Mouse (Mus musculus): ENCODE data around the gene Sec22b. TPM values are rescaled to one million over a fixed set of nuclear protein-coding genes. Genes with fewer than 3 reads are reported as not detected.

Sec22b gene
- polyA plus RNA-seq, 1 experiment from 2014 or later = 60.8 TPM

GRCm38 (mm10) chr3:97933811-97934210 is 32.8 kb downstream of the Sec22b start:
- ATAC-seq (ENCODE audit: low read depth) = no peak
- Histone ChIP-seq H3K27ac (no peak overlapping the region), H3K36me3 (no peaks in the 10 kb centered on the region), H3K9me3 (replicated peaks) (no peaks in the 10 kb centered on the region), H3K27me3 (no peaks in the 10 kb centered on the region), H3K4me1 (replicated peaks) (peaks cover 79% of the 10 kb centered on the region), H3K9ac (no peak overlapping the region), H3K4me2 (peak overlapping the region; percentile 55; the same call in 1 of the 2 replicates), H3K4me3 (replicated peaks) (no peak overlapping the region)
- 60% methylated on average over 5 of the region's 5 CpGs for WGBS (ENCODE audit: insufficient replicate concordance)
- DNase-seq = no peak

DNA sequence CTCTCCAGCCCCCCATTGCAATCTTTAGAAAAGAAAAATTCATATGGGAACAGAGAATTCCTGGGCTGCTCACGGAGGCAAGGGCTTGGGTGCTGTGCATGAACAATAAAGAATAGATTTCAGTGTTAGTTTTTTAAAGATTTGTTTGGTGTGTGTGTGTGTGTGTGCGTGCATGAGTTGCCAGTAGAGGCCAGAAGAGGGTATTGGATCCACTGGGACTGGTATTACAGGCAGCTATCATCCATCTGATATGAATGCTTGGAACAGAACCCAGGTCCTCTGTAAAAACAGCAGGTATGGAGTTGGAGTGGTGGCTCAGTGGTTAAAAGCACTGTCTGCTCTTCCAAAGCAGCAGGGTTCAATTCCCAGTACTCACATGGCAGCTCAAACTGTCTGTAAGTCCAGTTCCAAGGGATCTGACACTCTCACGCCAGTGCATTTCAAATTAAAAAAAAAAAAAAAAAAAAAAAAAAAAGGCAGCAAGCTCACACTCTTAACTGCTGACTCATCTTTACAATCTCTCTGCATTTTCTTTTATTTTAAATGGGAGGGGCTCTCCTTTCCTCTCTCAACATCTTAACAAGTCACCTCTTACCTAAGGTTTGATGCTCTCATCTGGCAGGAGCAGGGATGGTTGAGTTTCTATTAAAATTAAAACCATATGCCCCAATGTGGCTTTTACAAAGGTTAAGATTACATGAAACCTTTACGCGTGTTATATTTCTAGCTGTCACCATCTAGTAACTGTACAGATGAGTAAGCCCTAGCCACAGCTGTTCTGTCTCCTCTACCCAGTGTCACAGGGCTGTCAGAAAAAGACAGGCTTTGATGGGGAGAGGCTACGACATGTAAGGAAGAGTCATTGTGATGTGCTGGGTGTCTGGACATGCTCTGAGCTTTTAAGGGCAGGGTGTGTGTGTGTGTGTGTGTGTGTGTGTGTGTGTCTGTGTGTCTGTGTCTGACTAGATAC is 33.6 kb downstream of the Sec22b start:
- Histone ChIP-seq H3K4me3 (replicated peaks) (no peak overlapping the region), H3K4me2 (no peak overlapping the region), H3K9me3 (replicated peaks) (no peaks in the 10 kb centered on the region), H3K36me3 (no peaks in the 10 kb centered on the region), H3K9ac (no peak overlapping the region), H3K27me3 (no peaks in the 10 kb centered on the region), H3K4me1 (replicated peaks) (peaks cover 80% of the 10 kb centered on the region), H3K27ac (no peak overlapping the region)
- ATAC-seq (ENCODE audit: low read depth) = no peak
- WGBS (ENCODE audit: insufficient replicate concordance) = 68% methylated on average over 6 of the region's 6 CpGs
- no peak for DNase-seq

DNA sequence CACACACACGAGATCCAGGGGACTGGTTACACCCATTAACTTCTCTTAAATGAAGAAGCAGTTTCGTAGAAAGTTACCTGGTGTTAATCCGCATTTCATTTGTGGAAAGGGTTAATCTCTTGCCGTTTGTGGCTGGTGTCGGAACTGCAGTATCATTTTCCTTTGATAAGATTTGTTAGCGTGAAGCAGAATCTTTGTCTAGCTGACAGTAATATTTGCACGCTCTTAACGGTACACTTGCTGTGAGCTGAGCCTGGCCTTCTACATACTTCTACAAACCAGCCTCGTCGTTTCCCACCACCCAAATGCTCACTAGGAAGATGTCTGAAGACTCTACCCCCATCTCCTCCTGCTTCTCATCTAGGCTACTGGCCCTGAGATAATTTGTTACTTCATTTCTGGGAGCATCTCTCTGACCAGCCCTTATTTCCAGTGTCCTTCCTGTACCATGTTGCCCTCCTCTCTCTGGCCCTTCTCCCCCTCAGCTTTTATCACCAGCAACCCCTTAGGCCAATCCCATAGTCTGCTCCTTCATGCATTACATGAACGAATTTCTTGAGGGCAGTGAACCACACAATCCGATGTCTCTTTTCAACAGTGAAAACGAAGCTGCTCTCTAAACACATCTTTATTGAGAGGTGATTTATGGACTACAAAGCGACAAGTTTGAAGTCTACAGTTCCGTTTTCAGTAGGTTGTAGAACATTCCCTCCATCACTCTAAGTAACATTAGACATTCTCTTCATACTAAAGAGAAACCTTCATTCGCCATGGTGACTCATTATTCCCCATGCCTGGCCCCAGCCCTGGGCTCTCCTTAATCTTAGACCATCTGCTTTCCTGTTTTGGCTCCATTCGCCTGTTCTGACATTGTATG is 36.3 kb downstream of the Sec22b start:
- H3K4me2 ChIP-seq = peak overlapping the region; percentile 40
- 19% methylated on average over 17 of the region's 17 CpGs for WGBS (ENCODE audit: insufficient replicate concordance)
- no peaks in the 10 kb centered on the region for H3K9me3 ChIP-seq (replicated peaks)
- no peaks in the 10 kb centered on the region for H3K27me3 ChIP-seq
- peak overlapping the region; percentile 59 for H3K27ac ChIP-seq
- H3K4me3 ChIP-seq (replicated peaks) = no peak overlapping the region
- H3K9ac ChIP-seq = no peak overlapping the region
- no peaks in the 10 kb centered on the region for H3K36me3 ChIP-seq
- no peak for DNase-seq
- peaks cover 80% of the 10 kb centered on the region for H3K4me1 ChIP-seq (replicated peaks)
- ATAC-seq (ENCODE audit: low read depth) = no peak

DNA sequence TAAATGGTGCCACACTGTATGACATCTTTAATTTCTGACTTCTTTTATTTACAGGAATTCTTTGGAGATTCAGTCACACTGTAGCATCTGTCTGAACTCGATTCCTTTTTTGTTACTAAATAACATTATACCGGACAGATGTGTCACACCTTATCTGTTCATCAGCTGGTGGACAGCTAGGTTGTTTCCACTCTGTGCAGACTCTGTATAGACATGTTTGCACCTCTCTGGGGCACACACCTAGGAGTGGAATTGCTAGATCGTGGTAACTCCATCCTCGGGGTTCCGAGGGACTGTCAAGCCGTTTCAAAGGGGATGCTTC is 36.9 kb downstream of the Sec22b start:
- DNase-seq = no peak
- Histone ChIP-seq H3K27ac (no peak overlapping the region), H3K9ac (no peak overlapping the region), H3K4me3 (replicated peaks) (no peak overlapping the region), H3K4me2 (peak overlapping the region; percentile 40; the same call in 1 of the 2 replicates), H3K27me3 (no peaks in the 10 kb centered on the region), H3K4me1 (replicated peaks) (peaks cover 80% of the 10 kb centered on the region), H3K36me3 (no peaks in the 10 kb centered on the region), H3K9me3 (replicated peaks) (no peaks in the 10 kb centered on the region)
- no peak for ATAC-seq (ENCODE audit: low read depth)
- WGBS (ENCODE audit: insufficient replicate concordance) = 49% methylated on average over 6 of the region's 6 CpGs

DNA sequence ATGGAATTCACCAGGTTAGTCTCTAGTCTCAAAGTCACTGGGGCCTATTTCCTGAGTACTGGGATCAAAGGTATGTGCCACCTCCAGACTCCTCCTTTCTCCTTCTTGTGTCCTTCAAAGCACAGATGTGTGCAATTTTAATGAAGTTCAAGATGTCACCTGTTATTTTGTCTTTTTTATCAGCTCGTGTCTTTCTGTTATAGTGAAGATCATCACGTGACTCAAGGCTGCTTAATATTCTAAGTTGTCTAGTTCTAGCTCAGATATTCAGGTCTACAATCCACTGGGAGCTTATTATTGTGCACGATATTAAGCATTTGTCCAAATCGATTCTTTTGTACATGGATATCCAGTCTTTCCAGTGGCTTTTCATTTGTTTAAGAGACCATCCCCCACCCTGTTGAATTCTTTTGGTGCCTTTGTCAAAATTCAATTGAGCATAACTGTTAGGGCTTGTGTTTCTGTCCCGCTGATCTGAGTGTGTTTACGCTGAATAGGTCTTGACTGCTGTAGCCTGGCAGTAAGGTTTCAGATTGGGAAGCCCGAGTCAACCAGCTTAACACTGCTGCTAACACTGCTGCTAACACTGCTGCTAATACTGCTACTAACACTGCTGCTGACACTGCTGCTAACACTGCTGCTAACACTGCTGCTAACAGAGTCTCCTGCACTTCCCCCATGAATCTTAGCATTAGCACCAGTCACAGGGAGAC is 38.0 kb downstream of the Sec22b start:
- ATAC-seq (ENCODE audit: low read depth) (no peak), DNase-seq (no peak)
- Histone ChIP-seq H3K36me3 (no peaks in the 10 kb centered on the region), H3K4me3 (replicated peaks) (no peak overlapping the region), H3K9ac (no peak overlapping the region), H3K4me1 (replicated peaks) (peaks cover 73% of the 10 kb centered on the region), H3K9me3 (replicated peaks) (no peaks in the 10 kb centered on the region), H3K27ac (peak overlapping the region; percentile 73), H3K27me3 (no peaks in the 10 kb centered on the region), H3K4me2 (no peak overlapping the region)
- 64% methylated on average over 7 of the region's 7 CpGs for WGBS (ENCODE audit: insufficient replicate concordance)

GRCm38 (mm10) chr3:97939626-97940510 is 38.9 kb downstream of the Sec22b start:
- peak overlapping the region; percentile 29; the same call in 1 of the 2 replicates for H3K9ac ChIP-seq
- no peaks in the 10 kb centered on the region for H3K27me3 ChIP-seq
- no peak overlapping the region for H3K4me3 ChIP-seq (replicated peaks)
- no peaks in the 10 kb centered on the region for H3K9me3 ChIP-seq (replicated peaks)
- peak overlapping the region; percentile 73 for H3K27ac ChIP-seq
- H3K4me1 ChIP-seq (replicated peaks) = peaks cover 68% of the 10 kb centered on the region
- 28% methylated on average over 10 of the region's 10 CpGs for WGBS (ENCODE audit: insufficient replicate concordance)
- no peak for DNase-seq
- H3K36me3 ChIP-seq = no peaks in the 10 kb centered on the region
- 0 out of 2 replicates have a peak, but pooled peaks have one; percentile 19 for ATAC-seq (ENCODE audit: low read depth)
- no peak overlapping the region for H3K4me2 ChIP-seq

GRCm38 (mm10) chr3:97940511-97941204 is 39.7 kb downstream of the Sec22b start:
- H3K4me1 ChIP-seq (replicated peaks) = peaks cover 68% of the 10 kb centered on the region
- H3K4me3 ChIP-seq (replicated peaks) = no peak overlapping the region
- 56% methylated on average over 9 of the region's 9 CpGs for WGBS (ENCODE audit: insufficient replicate concordance)
- 0 out of 2 replicates have a peak overlapping the region, but pooled peaks have one; percentile 20 for H3K27ac ChIP-seq
- ATAC-seq (ENCODE audit: low read depth) = no peak
- DNase-seq = no peak
- H3K36me3 ChIP-seq = no peaks in the 10 kb centered on the region
- H3K9ac ChIP-seq = no peak overlapping the region
- no peaks in the 10 kb centered on the region for H3K9me3 ChIP-seq (replicated peaks)
- no peak overlapping the region for H3K4me2 ChIP-seq
- H3K27me3 ChIP-seq = no peaks in the 10 kb centered on the region

- H3K4me1 ChIP-seq (replicated peaks) = peaks cover 70% of the 10 kb centered on the region
- 16% methylated on average over 11 of the region's 11 CpGs for WGBS (ENCODE audit: insufficient replicate concordance)
- DNase-seq (no peak), ATAC-seq (ENCODE audit: low read depth) (peak; percentile 52)
- no peaks in the 10 kb centered on the region for H3K36me3 ChIP-seq
- H3K9ac ChIP-seq = peak overlapping the region; percentile 61
- H3K27ac ChIP-seq = peak overlapping the region; percentile 80
- no peaks in the 10 kb centered on the region for H3K27me3 ChIP-seq
- no peaks in the 10 kb centered on the region for H3K9me3 ChIP-seq (replicated peaks)
- peak overlapping the region; percentile 38 for H3K4me3 ChIP-seq (replicated peaks)
- H3K4me2 ChIP-seq = peak overlapping the region; percentile 62
Observed at GRCm38 (mm10) chr3:97941440-97942259, 40.7 kb downstream of the Sec22b start.

DNA sequence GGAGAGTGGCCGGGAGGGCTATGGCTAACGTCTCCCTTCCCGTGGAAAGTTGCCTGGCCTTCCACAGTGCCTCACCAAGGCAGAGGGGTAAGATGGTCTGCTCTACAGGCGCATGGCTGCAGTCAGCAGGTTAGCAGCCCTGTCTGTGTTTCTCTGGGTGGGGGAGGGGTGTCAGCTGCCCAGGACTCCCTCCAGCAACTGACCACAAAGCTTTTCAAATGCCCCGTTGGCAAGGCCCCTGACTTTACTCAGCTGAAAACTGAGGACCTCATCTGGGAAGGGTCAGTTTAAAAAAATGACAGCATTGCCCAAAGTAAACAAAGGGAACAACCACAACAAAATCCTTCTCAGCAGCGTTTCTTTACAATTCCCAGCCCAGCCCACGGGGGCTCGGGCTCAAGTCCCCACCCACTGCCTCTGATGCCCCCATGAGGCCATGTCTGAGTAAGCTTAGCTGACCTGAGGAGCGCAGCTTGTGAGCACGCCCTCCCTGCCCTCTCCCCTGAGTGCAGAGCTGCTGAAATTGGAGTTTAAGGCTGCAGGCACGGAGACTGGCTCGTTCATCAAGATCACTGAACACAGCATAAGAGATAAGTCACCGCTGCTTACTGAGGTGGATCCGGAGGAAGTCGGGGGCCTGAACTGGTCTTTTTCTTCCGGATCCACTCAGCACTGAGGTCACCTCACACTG is 41.4 kb downstream of the Sec22b start:
- Histone ChIP-seq H3K27me3 (no peaks in the 10 kb centered on the region), H3K9ac (peak overlapping the region; percentile 61), H3K4me2 (peak overlapping the region; percentile 62), H3K4me3 (replicated peaks) (peak overlapping the region; percentile 38), H3K36me3 (no peaks in the 10 kb centered on the region), H3K27ac (peak overlapping the region; percentile 80), H3K9me3 (replicated peaks) (no peaks in the 10 kb centered on the region), H3K4me1 (replicated peaks) (peaks cover 71% of the 10 kb centered on the region)
- DNase-seq (peak; percentile 33), ATAC-seq (ENCODE audit: low read depth) (peak; percentile 65)
- WGBS (ENCODE audit: insufficient replicate concordance) = 4% methylated on average over 16 of the region's 16 CpGs

Measured in liver, embryonic 13.5 days (tissue).